Mouse (Mus musculus) hindbrain, postnatal 0 days (tissue): ENCODE measurements around the gene Cd81. TPM values are rescaled to one million over a fixed set of nuclear protein-coding genes. Genes with fewer than 3 reads are reported as not detected.

ENCODE experiments used
- ATAC-seq: fragments of 200-750 bp; cut with Nextera tagmentation; 2 replicates; pipeline ENCODE4 v1.8.0; 2017; ENCODE audit warnings: mild to moderate bottlenecking, moderate TSS enrichment, moderate library complexity
- DNase-seq: peaks from one replicate; pipeline ENCODE4 v3.0.0-alpha.2; 2015; ENCODE audit warnings: low spot score
- H3K27ac ChIP-seq: fragments of 300-500 bp; sonication (generic); 2 replicates; pipeline ENCODE4 v1.5.1; 2014; ENCODE audit warnings: mild to moderate bottlenecking
- H3K27me3 ChIP-seq: fragments of 300-500 bp; sonication (generic); 2 replicates; pipeline ENCODE4 v1.6.1; 2014; ENCODE audit warnings: low read length, mixed read lengths; ENCODE audit not compliant: insufficient read depth
- H3K36me3 ChIP-seq: fragments of 300-500 bp; sonication (generic); 2 replicates; pipeline ENCODE4 v1.6.1; 2014; ENCODE audit warnings: low read length, mixed read lengths; ENCODE audit not compliant: insufficient read depth
- H3K4me1 ChIP-seq: fragments of 300-500 bp; sonication (generic); 2 replicates; pipeline ENCODE4 v1.6.1; 2014; ENCODE audit warnings: antibody characterized with exemption, low read length, mixed read lengths; ENCODE audit not compliant: insufficient read depth
- H3K4me2 ChIP-seq: fragments of 300-500 bp; sonication (generic); 2 replicates; pipeline ENCODE4 v1.6.1; 2014; ENCODE audit warnings: low read depth, mild to moderate bottlenecking, low read length, moderate library complexity, mixed read lengths
- H3K4me3 ChIP-seq: fragments of 300-500 bp; sonication (generic); 2 replicates; pipeline ENCODE4 v1.5.1; 2014; ENCODE audit warnings: low read length
- H3K9ac ChIP-seq: fragments of 300-500 bp; sonication (generic); replicated peaks from 2 replicates; pipeline ENCODE4 v1.6.1; 2014; ENCODE audit warnings: mild to moderate bottlenecking, low read length, moderate library complexity, mixed read lengths
- H3K9me3 ChIP-seq: fragments of 300-500 bp; sonication (generic); 2 replicates; pipeline ENCODE4 v1.6.1; 2016; ENCODE audit warnings: low read length, mixed read lengths
- CTCF ChIP-seq: IDR thresholded peaks from 2 replicates; pipeline ENCODE4 v1.5.1; 2016; ENCODE audit warnings: antibody characterized with exemption, control low read depth, low read depth
- WGBS: fragments of 180-500 bp; shearing (Covaris S2); extraction: QIAGEN DNeasy Blood & Tissue Kit; methylation state at CpG from one replicate; pipeline ENCODE4 v1.1.7; 2014; 5-methylcytosine and 5-hydroxymethylcytosine counted together
- polyA plus RNA-seq: library from polyadenylated mRNA; unstranded; fragments of >200 nt; fragmentation: Nextera tagmentation; extraction: Ambion mirVana; gene quantifications from 2 replicates; pipeline ENCODE4 v1.2.1, GENCODE M21; 2015
- total RNA-seq: library from RNA; depleted of rRNA; stranded (reverse); fragments of >200 nt; gene quantifications from 2 replicates; pipeline ENCODE4 v1.2.3, GENCODE M21; 2014

The Cd81 gene
- total and polyA plus RNA-seq, 2 experiments from 2014 or later = 708 to 758 TPM

DNA sequence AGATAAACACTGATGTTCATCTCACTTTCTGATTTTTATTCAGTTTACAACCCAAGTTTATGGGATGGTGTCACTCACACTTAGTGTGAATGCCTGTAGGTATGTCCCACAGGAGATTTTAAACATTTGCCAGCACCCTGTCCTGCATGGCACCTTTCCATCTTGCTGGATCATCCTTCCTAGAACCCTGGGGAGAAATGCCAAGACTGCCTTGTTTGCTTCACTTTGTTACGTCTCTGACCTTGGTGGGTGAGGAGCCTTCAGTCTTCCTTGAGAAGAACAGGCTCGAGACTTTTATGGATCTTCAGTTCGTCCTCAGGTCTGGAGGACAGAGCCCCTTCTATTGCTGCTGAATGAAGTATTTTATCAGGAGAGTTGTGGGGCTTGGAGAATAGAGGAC lies 3.2 kb upstream of the Cd81 start:
- no peak overlapping the region for H3K9ac ChIP-seq
- ATAC-seq = no peak
- 61% methylated on average over 3 of the region's 3 CpGs for WGBS
- no peaks in the 10 kb centered on the region for H3K27me3 ChIP-seq
- no peak overlapping the region for H3K4me2 ChIP-seq
- no peak for DNase-seq
- H3K4me3 ChIP-seq = no peak overlapping the region
- peaks cover 16% of the 10 kb centered on the region for H3K4me1 ChIP-seq
- TF ChIP-seq CTCF = no peak
- H3K27ac ChIP-seq = no peak overlapping the region
- H3K36me3 ChIP-seq = no peaks in the 10 kb centered on the region
- H3K9me3 ChIP-seq = no peaks in the 10 kb centered on the region

DNA sequence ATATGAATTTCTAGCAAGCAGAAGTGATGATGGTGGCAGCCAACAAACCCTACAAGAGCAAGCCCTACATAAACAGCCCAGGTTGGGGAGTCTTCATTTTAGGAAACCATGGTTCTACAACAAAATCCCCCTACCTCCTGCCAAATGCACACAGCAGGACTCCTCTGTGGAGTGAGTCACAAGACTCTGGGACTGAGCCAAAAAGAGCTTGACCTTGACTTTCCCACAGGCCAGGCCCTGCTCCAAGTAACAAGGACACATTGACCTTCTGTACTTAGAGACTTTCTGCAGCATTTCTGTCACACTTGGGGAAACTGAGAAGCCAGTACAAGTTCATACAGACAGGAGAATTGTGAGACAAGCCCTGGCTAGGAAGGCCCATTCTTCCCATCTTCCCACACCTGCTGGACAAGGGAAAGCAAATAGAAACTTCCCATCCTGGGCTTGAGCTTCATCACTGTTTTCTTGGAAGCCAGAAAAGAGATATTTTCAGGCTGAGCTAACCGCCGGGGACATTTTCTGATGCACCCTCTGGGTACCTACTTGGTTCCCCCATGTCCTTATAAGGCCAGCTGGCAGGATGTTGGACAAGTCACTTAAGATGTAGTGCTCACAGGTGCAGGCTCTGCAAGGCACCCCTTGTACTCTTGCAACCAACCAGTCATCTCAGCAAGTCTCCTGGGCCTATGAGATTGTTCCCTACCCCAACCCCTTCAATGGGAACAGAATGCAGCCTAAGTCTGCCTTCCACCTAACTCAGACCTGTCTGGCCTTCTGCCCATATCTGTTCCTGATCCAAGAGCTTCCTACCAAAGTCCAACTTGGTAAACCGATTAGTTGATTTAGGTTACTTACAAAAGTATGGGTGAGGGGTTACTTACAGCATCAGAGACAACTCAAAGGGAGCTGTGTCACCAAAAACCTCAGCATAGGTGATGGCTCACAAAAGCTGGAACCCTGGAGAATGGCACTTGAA lies 2.4 kb upstream of the Cd81 start:
- ATAC-seq (no peak), DNase-seq (peak; percentile 41)
- TF ChIP-seq CTCF = no peak
- peak overlapping the region; percentile 15; the same call in 1 of the 2 replicates for H3K27ac ChIP-seq
- WGBS = 82% methylated on average over 3 of the region's 3 CpGs
- no peaks in the 10 kb centered on the region for H3K36me3 ChIP-seq
- no peaks in the 10 kb centered on the region for H3K27me3 ChIP-seq
- H3K4me2 ChIP-seq = no peak overlapping the region
- no peak overlapping the region for H3K9ac ChIP-seq
- H3K9me3 ChIP-seq = no peaks in the 10 kb centered on the region
- H3K4me3 ChIP-seq = no peak overlapping the region
- peaks cover 24% of the 10 kb centered on the region for H3K4me1 ChIP-seq

GRCm38 (mm10) chr7:143051316-143051715 lies 1.2 kb upstream of the Cd81 start:
- 70% methylated on average over 2 of the region's 2 CpGs for WGBS
- H3K9ac ChIP-seq = no peak overlapping the region
- H3K4me1 ChIP-seq = peaks cover 30% of the 10 kb centered on the region
- no peaks in the 10 kb centered on the region for H3K36me3 ChIP-seq
- ATAC-seq (no peak), DNase-seq (no peak)
- TF ChIP-seq CTCF = no peak
- no peaks in the 10 kb centered on the region for H3K9me3 ChIP-seq
- no peak overlapping the region for H3K4me3 ChIP-seq
- H3K27ac ChIP-seq = no peak overlapping the region
- no peak overlapping the region for H3K4me2 ChIP-seq
- H3K27me3 ChIP-seq = no peaks in the 10 kb centered on the region

GRCm38 (mm10) chr7:143053008-143053899 lies 715 bp downstream of the Cd81 start:
- ATAC-seq (peak; percentile 81), DNase-seq (peak; percentile 88)
- no peak; the same call in 1 of the 2 replicates for TF ChIP-seq CTCF

GRCm38 (mm10) chr7:143053961-143054611 lies 1.5 kb downstream of the Cd81 start:
- Histone ChIP-seq H3K27me3 (no peaks in the 10 kb centered on the region), H3K9me3 (no peaks in the 10 kb centered on the region), H3K4me3 (peak overlapping the region; percentile 97), H3K4me1 (peaks cover 44% of the 10 kb centered on the region), H3K9ac (peak overlapping the region; percentile 96), H3K27ac (peak overlapping the region; percentile 95), H3K4me2 (peak overlapping the region; percentile 87), H3K36me3 (no peaks in the 10 kb centered on the region)
- peak; percentile 18; the same call in 1 of the 2 replicates for ATAC-seq
- TF ChIP-seq CTCF = no peak
- DNase-seq = peak; percentile 27
- 41% methylated on average over 11 of the region's 11 CpGs for WGBS

More at GRCm38 (mm10) chr7:143053008-143053899, 715 bp downstream of the Cd81 start:
- Histone ChIP-seq H3K4me1 (peaks cover 43% of the 10 kb centered on the region), H3K9ac (peak overlapping the region; percentile 96), H3K27me3 (no peaks in the 10 kb centered on the region), H3K27ac (peak overlapping the region; percentile 95), H3K9me3 (no peaks in the 10 kb centered on the region), H3K4me3 (peak overlapping the region; percentile 97), H3K36me3 (no peaks in the 10 kb centered on the region), H3K4me2 (peak overlapping the region; percentile 87)
- under 1% methylated on average over 46 of the region's 46 CpGs for WGBS

DNA sequence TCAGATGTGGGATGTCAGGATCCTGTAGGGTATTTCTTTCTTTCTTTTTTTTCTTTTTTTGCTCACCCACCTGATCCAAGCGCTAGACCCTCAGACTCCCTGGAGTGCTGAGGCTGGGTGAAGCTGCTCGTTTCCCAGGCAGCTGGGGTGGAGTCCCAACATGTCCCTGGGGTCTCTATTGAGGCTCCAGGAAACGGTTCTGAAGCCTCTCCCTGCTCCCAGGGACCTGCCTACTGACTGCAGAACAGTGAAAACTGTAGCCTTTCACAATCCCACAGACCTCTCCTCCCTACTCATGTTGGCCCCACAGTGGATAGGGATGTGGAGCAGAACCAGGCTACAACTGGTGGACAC lies 2.0 kb downstream of the Cd81 start:
- peak overlapping the region; percentile 97 for H3K4me3 ChIP-seq
- H3K9me3 ChIP-seq = no peaks in the 10 kb centered on the region
- no peaks in the 10 kb centered on the region for H3K36me3 ChIP-seq
- ATAC-seq = no peak
- no peak for DNase-seq
- peak overlapping the region; percentile 96 for H3K9ac ChIP-seq
- peak overlapping the region; percentile 95 for H3K27ac ChIP-seq
- H3K4me2 ChIP-seq = peak overlapping the region; percentile 87
- peaks cover 49% of the 10 kb centered on the region for H3K4me1 ChIP-seq
- no peak for TF ChIP-seq CTCF
- H3K27me3 ChIP-seq = no peaks in the 10 kb centered on the region
- 21% methylated on average over 3 of the region's 3 CpGs for WGBS
